Mouse (Mus musculus): ENCODE measurements at regions not wholly inside any gene's neighbourhood (a gene's known extent, or its start where the extent isn't known, plus 50 kb on each side); places are given as distances from the start of the nearest gene placed in this dataset. TPM values are rescaled to one million over a fixed set of nuclear protein-coding genes. Genes with fewer than 3 reads are reported as not detected.

DNA sequence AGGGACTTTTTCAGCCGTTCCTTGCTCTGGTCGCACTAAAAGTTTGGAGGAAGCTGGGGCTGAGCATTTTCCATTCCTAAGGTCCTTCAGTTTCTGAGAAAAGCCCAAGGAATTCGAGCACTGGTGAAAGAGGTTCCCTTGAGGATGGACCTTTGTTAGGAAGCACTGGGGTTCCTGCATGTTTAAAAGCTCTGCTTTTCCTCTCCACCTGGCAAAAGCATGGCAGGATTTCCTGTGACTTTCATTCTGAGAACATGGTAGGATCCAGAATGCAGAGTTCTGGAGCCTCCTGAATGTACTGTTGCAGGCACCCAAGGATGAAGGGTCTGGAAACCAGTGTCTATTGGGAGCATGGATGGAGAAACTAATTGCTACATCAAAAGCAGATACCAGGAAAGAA lies 61.1 kb upstream of the Meox2 start:
- Histone ChIP-seq H3K27ac (ENCODE audit: low read depth) (no peak overlapping the region), H3K4me3 (ENCODE audit: low read depth, low read length) (no peak overlapping the region), H3K4me1 (ENCODE audit: insufficient read depth) (no peaks in the 10 kb centered on the region), H3K9me3 (ENCODE audit: low read length) (no peaks in the 10 kb centered on the region), H3K4me2 (ENCODE audit: low read depth, low read length) (no peak overlapping the region), H3K9ac (replicated peaks) (no peak overlapping the region), H3K36me3 (replicated peaks; ENCODE audit: insufficient read depth, low read length) (no peaks in the 10 kb centered on the region), H3K27me3 (ENCODE audit: insufficient read depth, low read length) (no peaks in the 10 kb centered on the region)
- DNase-seq (no peak), ATAC-seq (no peak)
- TF ChIP-seq CTCF (IDR thresholded peaks at IDR 0.05; ENCODE audit: low read depth) = no peak
- TF ChIP-seq EP300 (IDR thresholded peaks at IDR 0.05; ENCODE audit: low read depth) = no peak
- WGBS (ENCODE audit: insufficient replicate concordance) = 71% methylated on average over 3 of the region's 3 CpGs

DNA sequence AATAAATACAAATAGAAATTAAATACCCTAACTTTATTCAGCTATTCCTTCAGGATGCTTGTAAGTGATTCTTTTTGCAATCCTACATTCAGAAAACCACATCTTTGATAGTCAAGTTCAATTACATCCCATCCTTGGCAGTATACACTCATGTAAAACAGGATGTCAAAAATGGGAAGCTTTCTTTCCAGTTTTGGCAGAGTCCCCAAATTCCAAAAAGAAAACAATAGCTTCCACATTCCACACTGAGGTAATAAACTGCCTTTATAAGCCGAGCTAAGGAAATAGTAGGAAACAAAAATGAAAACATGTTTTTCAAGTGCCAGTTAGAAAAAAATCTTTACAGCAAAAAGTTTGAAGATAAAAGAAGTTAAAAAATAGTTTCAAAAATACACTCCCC lies 57.7 kb upstream of the Meox2 start:
- no peaks in the 10 kb centered on the region for H3K9me3 ChIP-seq (ENCODE audit: low read length)
- no peaks in the 10 kb centered on the region for H3K36me3 ChIP-seq (replicated peaks; ENCODE audit: insufficient read depth, low read length)
- no peak overlapping the region for H3K4me3 ChIP-seq (ENCODE audit: low read depth, low read length)
- H3K9ac ChIP-seq (replicated peaks) = no peak overlapping the region
- no peaks in the 10 kb centered on the region for H3K27me3 ChIP-seq (ENCODE audit: insufficient read depth, low read length)
- no peaks in the 10 kb centered on the region for H3K4me1 ChIP-seq (ENCODE audit: insufficient read depth)
- no peak overlapping the region for H3K27ac ChIP-seq (ENCODE audit: low read depth)
- 54% methylated on average over 1 of the region's 1 CpGs for WGBS (ENCODE audit: insufficient replicate concordance)
- no peak overlapping the region for H3K4me2 ChIP-seq (ENCODE audit: low read depth, low read length)
- TF ChIP-seq EP300 (IDR thresholded peaks at IDR 0.05; ENCODE audit: low read depth) (no peak), CTCF (IDR thresholded peaks at IDR 0.05; ENCODE audit: low read depth) (no peak)
- ATAC-seq = no peak
- no peak for DNase-seq

DNA sequence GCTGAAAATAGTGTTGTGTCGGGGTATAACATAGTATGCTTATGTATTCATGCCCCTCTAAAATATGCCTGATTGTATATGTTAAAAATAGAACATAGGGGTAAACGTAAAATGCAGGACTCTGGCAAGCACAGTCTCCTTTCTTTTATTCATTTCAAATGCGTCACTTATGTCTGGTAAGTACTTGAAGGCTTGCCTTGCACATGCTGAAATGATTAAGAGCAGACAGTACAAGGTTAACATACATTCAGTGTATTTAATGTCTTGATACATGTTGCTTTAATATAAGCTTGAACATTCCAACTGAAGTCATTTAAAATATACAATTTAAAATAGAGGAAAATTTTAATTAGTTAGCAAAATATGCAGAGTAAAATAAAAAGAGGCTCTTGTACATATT lies 50.9 kb upstream of the Meox2 start:
- H3K9ac ChIP-seq (replicated peaks) = no peak overlapping the region
- 71% methylated on average over 3 of the region's 3 CpGs for WGBS (ENCODE audit: insufficient replicate concordance)

More for the DNA sequence above, 50.9 kb upstream of the Meox2 start:
- TF ChIP-seq EP300 (IDR thresholded peaks at IDR 0.05; ENCODE audit: low read depth) (no peak), CTCF (IDR thresholded peaks at IDR 0.05; ENCODE audit: low read depth) (no peak)
- Histone ChIP-seq H3K27me3 (ENCODE audit: insufficient read depth, low read length) (no peaks in the 10 kb centered on the region), H3K4me1 (ENCODE audit: insufficient read depth) (no peaks in the 10 kb centered on the region), H3K9me3 (ENCODE audit: low read length) (no peaks in the 10 kb centered on the region), H3K36me3 (replicated peaks; ENCODE audit: insufficient read depth, low read length) (no peaks in the 10 kb centered on the region), H3K27ac (ENCODE audit: low read depth) (no peak overlapping the region), H3K4me3 (ENCODE audit: low read depth, low read length) (no peak overlapping the region), H3K4me2 (ENCODE audit: low read depth, low read length) (no peak overlapping the region)
- DNase-seq (no peak), ATAC-seq (no peak)

Small RNA genes lying in the stretch of these regions (microRNA-seq; reads per million reads assigned to microRNA genes)
- not detected for gene Gm44326
- gene Mir5099 = 353 reads per million, percentile 58 among the genes with 10 or more reads in this experiment

All from liver, postnatal 0 days (tissue).